Mouse (Mus musculus): ENCODE measurements around the gene Slit3.

DNA sequence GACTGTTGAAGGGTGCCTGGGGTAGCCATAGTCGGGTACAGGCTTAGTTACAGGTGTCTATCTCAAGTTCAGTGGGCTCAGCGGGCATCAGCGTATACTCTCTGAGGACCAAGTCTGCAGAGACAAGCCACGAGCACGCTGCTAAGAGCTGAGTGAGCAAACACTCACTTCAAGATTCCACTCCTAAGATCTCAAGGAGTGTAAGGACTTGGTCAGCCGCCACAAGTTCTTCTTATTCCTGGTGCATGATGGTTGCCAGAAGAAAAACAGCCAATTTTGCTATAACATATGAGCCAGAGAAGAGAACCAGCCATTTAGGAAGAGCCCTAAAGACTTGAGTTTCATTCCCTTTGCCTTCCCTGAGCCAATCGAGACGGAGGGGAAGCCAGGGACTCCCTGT lies 436.5 kb downstream of the Slit3 start:
- TF ChIP-seq MXI1 (IDR thresholded peaks at IDR 0.05; ENCODE audit: low read depth, low read length) (no peak), TBP (IDR thresholded peaks at IDR 0.05; ENCODE audit: low read depth, low read length) (no peak), SMC3 (IDR thresholded peaks at IDR 0.05; ENCODE audit: low read depth, low read length) (no peak), HCFC1 (IDR thresholded peaks at IDR 0.05; ENCODE audit: low read depth, low read length) (no peak), CTCF (IDR thresholded peaks at IDR 0.05 in 2 of 3, conservative IDR thresholded peaks at IDR 0.05 in 1 of 3; ENCODE audit: control insufficient read depth in 1 of 3, insufficient read depth in 1 of 3, low read depth in 2 of 3, low read length in 3 of 3, poor library complexity in 1 of 3, severe bottlenecking in 1 of 3) (no peak), ELF1 (IDR thresholded peaks at IDR 0.05; ENCODE audit: low read depth, low read length) (no peak), ZC3H11A (IDR thresholded peaks at IDR 0.05; ENCODE audit: low read depth, low read length) (no peak), POLR2A (IDR thresholded peaks at IDR 0.05; ENCODE audit: control insufficient read depth in 1 of 2, insufficient read depth in 1 of 2, low read depth in 1 of 2, low read length in 2 of 2, poor library complexity in 1 of 2) (no peak), MAX (IDR thresholded peaks at IDR 0.05; ENCODE audit: low read length) (no peak), MYC (IDR thresholded peaks at IDR 0.05; ENCODE audit: low read depth, low read length) (no peak), TCF12 (IDR thresholded peaks at IDR 0.05; ENCODE audit: low read depth, low read length) (no peak), NRF1 (IDR thresholded peaks at IDR 0.05; ENCODE audit: insufficient read depth, low read depth, low read length, poor library complexity, severe bottlenecking) (no peak), BHLHE40 (IDR thresholded peaks at IDR 0.05; ENCODE audit: borderline replicate concordance, low read depth, low read length) (no peak)

All from MEL (cell line).